Mouse (Mus musculus) embryonic facial prominence, embryonic 14.5 days (tissue): ENCODE measurements at regions not wholly inside any gene's neighbourhood (a gene's known extent, or its start where the extent isn't known, plus 50 kb on each side); places are given as distances from the start of the nearest gene placed in this dataset.
A peak's percentile ranks its signal among the peaks of the same experiment; 100 is the strongest.

Source experiments
- ATAC-seq: fragments of 200-750 bp; cut with Nextera tagmentation; 2 replicates; pipeline ENCODE4 v1.8.0; 2017; ENCODE audit warnings: low read depth, moderate number of reproducible peaks, moderate TSS enrichment
- DNase-seq: peaks from one replicate; pipeline ENCODE4 v3.0.0-alpha.2; 2015; ENCODE audit warnings: low spot score
- H3K27ac ChIP-seq: fragments of 300-500 bp; sonication (generic); replicated peaks from 2 replicates; pipeline ENCODE4 v1.5.1; 2014; ENCODE audit warnings: low read depth, mild to moderate bottlenecking, low read length, moderate library complexity
- H3K27me3 ChIP-seq: fragments of 300-500 bp; sonication (generic); replicated peaks from 2 replicates; pipeline ENCODE4 v1.6.1; 2014; ENCODE audit warnings: low read length; ENCODE audit not compliant: control insufficient read depth, insufficient read depth
- H3K36me3 ChIP-seq: fragments of 300-500 bp; sonication (generic); 2 replicates; pipeline ENCODE4 v1.6.1; 2014; ENCODE audit warnings: low read length, mixed read lengths; ENCODE audit not compliant: control insufficient read depth, insufficient read depth
- H3K4me1 ChIP-seq: fragments of 300-500 bp; sonication (generic); 2 replicates; pipeline ENCODE4 v1.6.1; 2014; ENCODE audit warnings: antibody characterized with exemption, low read length; ENCODE audit not compliant: control insufficient read depth, insufficient read depth
- H3K4me2 ChIP-seq: fragments of 300-500 bp; sonication (generic); 2 replicates; pipeline ENCODE4 v1.6.1; 2014; ENCODE audit warnings: low read depth, mild to moderate bottlenecking, low read length, moderate library complexity, mixed read lengths
- H3K4me3 ChIP-seq: fragments of 300-500 bp; sonication (generic); 2 replicates; pipeline ENCODE4 v1.5.1; 2014; ENCODE audit warnings: low read depth, mild to moderate bottlenecking, low read length
- H3K9ac ChIP-seq: fragments of 300-500 bp; sonication (generic); 2 replicates; pipeline ENCODE4 v1.6.1; 2014; ENCODE audit warnings: low read depth, mild to moderate bottlenecking, low read length, moderate library complexity, mixed read lengths
- H3K9me3 ChIP-seq: fragments of 300-500 bp; sonication (generic); 2 replicates; pipeline ENCODE4 v1.6.1; 2016; ENCODE audit warnings: low read length; ENCODE audit not compliant: control insufficient read depth
- WGBS: fragments of 180-500 bp; shearing (Covaris S2); extraction: QIAGEN DNeasy Blood & Tissue Kit; methylation state at CpG from one replicate; pipeline ENCODE4 v1.1.7; 2014; 5-methylcytosine and 5-hydroxymethylcytosine counted together

DNA sequence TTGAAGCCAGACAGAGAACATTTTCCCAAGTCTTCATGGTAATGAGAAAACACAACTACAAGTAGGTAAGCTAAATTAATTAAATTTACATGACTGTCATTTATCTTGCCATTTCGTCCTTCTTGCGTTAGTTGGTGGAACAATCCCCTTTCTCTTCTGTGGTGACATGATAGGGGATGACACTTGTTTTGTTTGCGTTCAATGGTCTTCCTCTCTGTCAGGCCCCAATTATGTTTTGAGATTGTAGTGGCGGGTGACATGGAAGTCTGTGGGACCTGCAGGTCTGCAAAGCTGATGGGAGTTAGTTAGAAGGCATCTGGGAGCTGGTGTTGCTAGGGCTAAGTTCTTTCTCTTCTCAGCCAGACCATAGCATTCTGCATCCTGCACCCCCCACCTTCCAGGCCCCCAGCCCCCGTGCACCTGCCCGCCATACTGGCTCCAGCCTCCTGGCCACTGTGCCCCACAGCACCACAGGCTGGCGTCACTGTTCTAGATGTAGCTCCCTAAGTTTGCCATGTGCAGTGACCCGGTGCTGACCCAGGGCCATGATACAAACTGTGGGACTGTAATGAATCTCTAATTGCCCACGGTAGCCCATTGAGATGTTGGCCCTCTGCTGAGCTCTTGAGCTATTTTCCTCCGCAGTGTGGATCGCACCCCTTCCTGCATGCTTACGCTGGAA lies 528.7 kb downstream of the Sox2 start:
- Histone ChIP-seq H3K4me3 (no peak overlapping the region), H3K4me2 (no peak overlapping the region), H3K9me3 (no peaks in the 10 kb centered on the region), H3K27me3 (no peaks in the 10 kb centered on the region), H3K27ac (no peak overlapping the region), H3K9ac (no peak overlapping the region), H3K36me3 (no peaks in the 10 kb centered on the region), H3K4me1 (no peaks in the 10 kb centered on the region)
- WGBS = 92% methylated on average over 12 of the region's 12 CpGs
- ATAC-seq (peak; percentile 88; the same call in 1 of the 2 replicates), DNase-seq (peak; percentile 57)

DNA sequence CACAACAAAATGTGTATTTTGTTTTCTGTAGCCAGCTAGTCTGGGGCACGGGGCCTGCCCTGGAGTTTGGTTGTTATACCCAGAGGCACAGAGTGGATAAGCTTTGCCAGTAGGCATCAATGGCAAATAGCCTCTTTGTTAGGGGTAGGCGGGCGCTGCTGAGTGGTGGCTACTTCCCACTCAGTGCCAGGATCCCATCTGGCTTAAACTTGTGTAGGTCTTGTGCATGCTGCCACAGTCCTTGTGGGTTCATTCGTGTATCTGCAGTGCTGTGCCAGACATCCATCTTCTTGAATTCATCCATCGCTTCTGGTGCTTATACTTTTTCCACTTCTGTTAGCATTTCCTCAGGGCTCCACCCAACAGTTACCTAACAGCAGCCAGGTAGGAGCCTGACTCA lies 545.4 kb upstream of the Atp11b start:
- DNase-seq (no peak), ATAC-seq (no peak)
- no peak overlapping the region for H3K27ac ChIP-seq
- H3K36me3 ChIP-seq = no peaks in the 10 kb centered on the region
- 81% methylated on average over 5 of the region's 5 CpGs for WGBS
- no peaks in the 10 kb centered on the region for H3K4me1 ChIP-seq
- H3K9me3 ChIP-seq = no peaks in the 10 kb centered on the region
- H3K4me2 ChIP-seq = no peak overlapping the region
- no peak overlapping the region for H3K9ac ChIP-seq
- H3K4me3 ChIP-seq = no peak overlapping the region
- H3K27me3 ChIP-seq = no peaks in the 10 kb centered on the region

DNA sequence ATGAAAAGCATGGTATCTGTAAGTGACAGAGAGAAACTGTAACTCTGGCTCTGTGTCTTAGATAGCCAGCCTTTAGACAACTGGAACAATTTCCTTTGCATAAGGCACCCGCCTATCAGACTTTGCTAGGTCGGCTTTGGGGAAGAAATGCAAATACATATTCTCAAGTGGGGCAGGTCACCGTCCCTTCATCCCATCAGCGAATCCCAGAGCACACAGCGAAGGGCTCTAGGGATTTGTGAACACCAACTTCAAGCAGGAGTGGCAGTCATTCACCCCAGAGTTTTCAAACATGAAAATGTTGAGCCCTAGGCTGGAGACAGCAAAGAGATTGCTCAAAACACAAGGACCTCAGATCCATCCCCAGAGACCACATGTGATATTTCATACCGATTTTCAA lies 534.5 kb upstream of the Atp11b start:
- Histone ChIP-seq H3K27me3 (no peaks in the 10 kb centered on the region), H3K4me2 (no peak overlapping the region), H3K9ac (no peak overlapping the region), H3K27ac (no peak overlapping the region), H3K4me3 (no peak overlapping the region), H3K4me1 (no peaks in the 10 kb centered on the region), H3K36me3 (no peaks in the 10 kb centered on the region), H3K9me3 (no peaks in the 10 kb centered on the region)
- no peak for DNase-seq
- WGBS = 84% methylated on average over 6 of the region's 6 CpGs
- ATAC-seq = no peak

DNA sequence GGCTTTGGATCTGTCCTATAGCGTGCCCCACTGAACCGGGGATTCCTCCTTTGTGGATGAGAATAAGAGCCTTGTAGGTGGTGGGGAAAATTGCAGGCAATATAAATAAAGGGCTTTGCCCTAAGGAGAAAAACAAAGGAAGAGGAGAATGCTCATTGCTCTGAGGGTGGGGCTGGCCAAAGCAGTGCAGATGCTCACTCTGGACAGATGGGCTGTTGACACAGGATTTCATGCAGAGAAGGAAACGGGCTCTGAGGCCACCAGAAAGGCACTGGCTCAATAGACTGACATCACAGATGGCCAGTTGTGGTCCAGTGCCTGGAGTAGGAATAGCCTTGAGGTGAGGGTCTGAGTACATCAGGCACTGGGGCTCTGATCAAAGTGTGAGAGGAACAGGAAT lies 532.7 kb upstream of the Atp11b start:
- Histone ChIP-seq H3K4me1 (0 out of 2 replicates have a peak, but pooled peaks cover 5% of the 10 kb centered on the region), H3K4me2 (no peak overlapping the region), H3K9ac (no peak overlapping the region), H3K27me3 (no peaks in the 10 kb centered on the region), H3K36me3 (no peaks in the 10 kb centered on the region), H3K9me3 (no peaks in the 10 kb centered on the region), H3K27ac (no peak overlapping the region), H3K4me3 (no peak overlapping the region)
- no peak for DNase-seq
- WGBS = 57% methylated on average over 3 of the region's 3 CpGs
- no peak for ATAC-seq

DNA sequence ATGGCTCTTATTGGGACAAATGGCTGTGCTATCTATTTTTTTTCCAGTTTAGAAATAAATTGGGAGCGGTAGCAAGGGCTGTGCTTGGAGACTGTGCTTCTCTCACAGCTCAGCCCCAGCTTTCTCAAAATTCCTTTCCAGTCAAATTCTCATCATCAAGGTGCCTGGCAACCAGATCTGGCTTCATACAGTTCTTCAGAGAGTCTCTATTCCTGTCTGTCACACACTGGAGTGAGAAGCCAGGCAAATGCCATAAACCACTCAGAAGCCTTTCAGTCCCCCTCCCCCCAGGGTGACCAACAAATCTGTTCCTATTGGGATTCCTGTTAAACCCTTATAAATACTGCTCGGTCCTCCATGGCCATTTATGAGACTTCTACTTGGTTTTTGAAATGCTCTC lies 531.7 kb upstream of the Atp11b start:
- no peak for ATAC-seq
- Histone ChIP-seq H3K9me3 (no peaks in the 10 kb centered on the region), H3K9ac (no peak overlapping the region), H3K4me3 (no peak overlapping the region), H3K4me1 (0 out of 2 replicates have a peak, but pooled peaks cover 5% of the 10 kb centered on the region), H3K4me2 (no peak overlapping the region), H3K27ac (no peak overlapping the region), H3K27me3 (no peaks in the 10 kb centered on the region), H3K36me3 (no peaks in the 10 kb centered on the region)
- 50% methylated on average over 2 of the region's 2 CpGs for WGBS
- DNase-seq = no peak

DNA sequence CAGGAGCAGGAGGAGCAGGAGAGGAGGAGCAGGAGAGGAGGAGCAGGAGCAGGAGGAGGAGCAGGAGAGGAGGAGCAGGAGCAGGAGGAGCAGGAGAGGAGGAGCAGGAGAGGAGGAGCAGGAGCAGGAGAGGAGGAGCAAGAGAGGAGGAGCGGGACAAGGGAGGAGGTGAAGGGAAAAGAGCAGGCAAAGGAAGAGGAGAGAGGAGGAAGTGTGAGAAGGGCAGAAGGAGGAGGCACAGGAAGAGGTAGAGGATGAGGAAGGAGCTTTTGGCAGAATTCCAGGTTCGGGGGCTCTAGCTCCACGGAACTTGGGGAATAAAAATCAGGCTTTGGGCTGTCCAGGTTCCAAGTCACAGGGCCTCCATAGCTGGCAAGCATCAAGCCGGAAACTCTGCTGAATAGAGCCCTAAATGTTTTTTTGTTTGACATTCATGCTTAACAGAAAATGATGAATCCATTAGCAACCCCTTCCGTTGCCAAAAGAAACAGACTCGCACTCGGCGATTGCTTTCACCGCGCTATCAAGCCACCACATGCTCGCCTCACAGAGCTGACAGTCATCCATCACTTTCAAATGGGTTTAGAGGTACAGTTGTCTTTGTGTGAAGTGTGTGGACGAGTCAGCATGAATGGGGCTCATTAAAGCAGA lies 528.7 kb upstream of the Atp11b start:
- no peaks in the 10 kb centered on the region for H3K9me3 ChIP-seq
- ATAC-seq (peak; percentile 82), DNase-seq (peak; percentile 89)
- H3K4me2 ChIP-seq = peak overlapping the region; percentile 37
- H3K9ac ChIP-seq = no peak overlapping the region
- no peaks in the 10 kb centered on the region for H3K27me3 ChIP-seq
- 0 out of 2 replicates have a peak, but pooled peaks cover 5% of the 10 kb centered on the region for H3K4me1 ChIP-seq
- H3K4me3 ChIP-seq = peak overlapping the region; percentile 7; the same call in 1 of the 2 replicates
- peak overlapping the region; percentile 61 for H3K27ac ChIP-seq
- WGBS = 20% methylated on average over 12 of the region's 12 CpGs
- H3K36me3 ChIP-seq = no peaks in the 10 kb centered on the region

DNA sequence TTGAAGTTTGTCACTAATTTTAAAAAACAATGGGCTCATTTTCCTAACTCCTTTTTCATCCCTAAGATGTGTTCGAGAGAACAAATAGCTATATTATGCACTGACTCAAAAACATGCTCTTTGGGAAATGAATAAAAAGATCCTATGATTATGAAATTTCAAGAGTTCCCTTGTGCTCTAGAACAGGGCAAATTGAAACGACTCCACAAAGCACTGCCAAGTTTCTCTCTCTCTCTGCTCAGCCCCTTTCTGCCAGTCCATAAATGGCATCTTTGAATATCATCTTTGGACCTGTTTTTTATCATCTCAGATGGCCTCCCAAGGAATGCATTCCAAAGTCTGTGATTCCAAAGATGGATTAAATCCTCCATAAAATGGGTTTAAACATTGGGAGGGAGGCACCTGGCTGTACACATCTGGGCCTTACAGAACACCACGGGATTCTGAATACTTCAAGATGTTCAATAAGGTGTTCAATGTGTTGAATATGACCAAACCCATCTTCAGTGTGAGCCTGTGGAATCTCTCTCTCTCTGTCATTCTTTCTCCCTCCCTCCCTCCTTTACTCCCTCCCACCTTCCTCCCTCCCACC lies 528.0 kb upstream of the Atp11b start:
- Histone ChIP-seq H3K4me3 (no peak overlapping the region), H3K27me3 (no peaks in the 10 kb centered on the region), H3K9me3 (no peaks in the 10 kb centered on the region), H3K36me3 (no peaks in the 10 kb centered on the region), H3K4me2 (peak overlapping the region; percentile 37; the same call in 1 of the 2 replicates), H3K4me1 (0 out of 2 replicates have a peak, but pooled peaks cover 5% of the 10 kb centered on the region), H3K9ac (no peak overlapping the region), H3K27ac (peak overlapping the region; percentile 61; the same call in 1 of the 2 replicates)
- DNase-seq = no peak
- 38% methylated on average over 3 of the region's 3 CpGs for WGBS
- ATAC-seq = no peak

DNA sequence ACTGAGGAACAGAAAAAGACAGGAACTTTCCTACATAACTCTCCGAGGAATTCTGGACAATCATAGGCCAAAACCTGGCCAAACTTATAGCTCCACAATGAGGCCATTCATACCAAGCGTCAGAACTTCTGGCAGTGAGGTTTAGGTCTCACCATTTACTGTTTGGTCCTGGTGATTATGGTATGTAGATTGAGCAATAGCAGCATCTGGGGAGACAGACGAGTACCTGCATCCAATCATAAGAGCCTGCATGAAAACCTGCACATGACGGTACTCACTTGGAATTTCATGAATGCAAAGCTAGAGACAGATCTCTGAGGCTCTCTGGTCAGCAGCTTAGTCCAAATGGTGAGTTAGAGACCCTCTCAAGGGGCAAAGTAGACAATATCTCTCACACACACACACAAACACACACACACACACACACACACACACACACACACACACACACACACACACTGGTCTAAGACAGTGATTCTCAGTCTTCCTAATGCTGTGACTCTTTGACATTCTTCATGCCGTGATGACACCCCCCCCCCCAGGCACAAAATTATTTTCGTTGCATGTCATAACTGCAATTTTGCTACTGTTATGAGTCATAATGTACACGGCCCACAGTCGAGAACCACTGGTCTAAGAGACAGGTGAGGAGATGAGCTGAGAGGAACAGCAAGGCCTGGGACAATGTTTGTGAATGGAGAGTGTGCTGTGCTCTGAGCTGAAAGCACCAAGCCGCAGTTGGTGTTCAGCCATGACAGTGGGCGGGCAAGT lies 522.6 kb upstream of the Atp11b start:
- WGBS = 68% methylated on average over 10 of the region's 10 CpGs
- H3K4me2 ChIP-seq = no peak overlapping the region
- no peaks in the 10 kb centered on the region for H3K27me3 ChIP-seq
- no peak overlapping the region for H3K27ac ChIP-seq
- no peak for DNase-seq
- H3K9ac ChIP-seq = no peak overlapping the region
- no peaks in the 10 kb centered on the region for H3K9me3 ChIP-seq
- no peaks in the 10 kb centered on the region for H3K36me3 ChIP-seq
- no peaks in the 10 kb centered on the region for H3K4me1 ChIP-seq
- no peak overlapping the region for H3K4me3 ChIP-seq
- ATAC-seq = no peak
